Mouse (Mus musculus): ENCODE measurements around the gene Gm1043. TPM values are rescaled to one million over a fixed set of nuclear protein-coding genes. Genes with fewer than 3 reads are reported as not detected.

Gene Gm1043
- polyA plus RNA-seq, 1 experiment from 2014 or later, result 0.07 TPM

- no peaks in the 10 kb centered on the region for H3K9me3 ChIP-seq (ENCODE audit: control insufficient read depth, low read length)
- H3K4me2 ChIP-seq (ENCODE audit: low read depth, low read length, severe bottlenecking), result peak overlapping the region; percentile 81
- DNase-seq (ENCODE audit: low spot score) (peak; percentile 88), ATAC-seq (replicated peaks; ENCODE audit: low FRiP score) (no peak)
- H3K36me3 ChIP-seq (ENCODE audit: control insufficient read depth, insufficient read depth, low read length), result no peaks in the 10 kb centered on the region
- WGBS, result under 1% methylated on average over 19 of the region's 19 CpGs
- H3K4me1 ChIP-seq (replicated peaks; ENCODE audit: control insufficient read depth, insufficient read depth, low read length), result peaks cover 27% of the 10 kb centered on the region
- H3K27ac ChIP-seq (ENCODE audit: low read depth, low read length), result no peak overlapping the region; the same call in 1 of the 2 replicates
- H3K4me3 ChIP-seq (ENCODE audit: low read depth, low read length), result peak overlapping the region; percentile 43
- H3K27me3 ChIP-seq (ENCODE audit: control insufficient read depth, insufficient read depth, low read length), result peaks cover 54% of the 10 kb centered on the region
- H3K9ac ChIP-seq (ENCODE audit: low read length), result peak overlapping the region; percentile 37; the same call in 1 of the 2 replicates
Measured at GRCm38 (mm10) chr5:37243169-37243886, 158.2 kb downstream of the Gm1043 start.

GRCm38 (mm10) chr5:37244161-37244560, 159.0 kb downstream of the Gm1043 start:
- H3K9ac ChIP-seq (ENCODE audit: low read length), result peak overlapping the region; percentile 37; the same call in 1 of the 2 replicates
- WGBS, result 2% methylated on average over 13 of the region's 13 CpGs
- no peaks in the 10 kb centered on the region for H3K9me3 ChIP-seq (ENCODE audit: control insufficient read depth, low read length)
- H3K4me3 ChIP-seq (ENCODE audit: low read depth, low read length), result peak overlapping the region; percentile 43; the same call in 1 of the 2 replicates
- ATAC-seq (replicated peaks; ENCODE audit: low FRiP score), result peak; percentile 13; the same call in 1 of the 2 replicates
- no peaks in the 10 kb centered on the region for H3K36me3 ChIP-seq (ENCODE audit: control insufficient read depth, insufficient read depth, low read length)
- peak; percentile 75 for DNase-seq (ENCODE audit: low spot score)
- no peak overlapping the region; the same call in 1 of the 2 replicates for H3K27ac ChIP-seq (ENCODE audit: low read depth, low read length)
- H3K4me2 ChIP-seq (ENCODE audit: low read depth, low read length, severe bottlenecking), result peak overlapping the region; percentile 81
- peaks cover 54% of the 10 kb centered on the region for H3K27me3 ChIP-seq (ENCODE audit: control insufficient read depth, insufficient read depth, low read length)
- peaks cover 27% of the 10 kb centered on the region for H3K4me1 ChIP-seq (replicated peaks; ENCODE audit: control insufficient read depth, insufficient read depth, low read length)

GRCm38 (mm10) chr5:37244666-37245242, 159.6 kb downstream of the Gm1043 start:
- Histone ChIP-seq H3K27me3 (ENCODE audit: control insufficient read depth, insufficient read depth, low read length) (peaks cover 52% of the 10 kb centered on the region), H3K4me2 (ENCODE audit: low read depth, low read length, severe bottlenecking) (peak overlapping the region; percentile 81), H3K9ac (ENCODE audit: low read length) (no peak overlapping the region; the same call in 1 of the 2 replicates), H3K9me3 (ENCODE audit: control insufficient read depth, low read length) (no peaks in the 10 kb centered on the region), H3K27ac (ENCODE audit: low read depth, low read length) (peak overlapping the region; percentile 92; the same call in 1 of the 2 replicates), H3K4me1 (replicated peaks; ENCODE audit: control insufficient read depth, insufficient read depth, low read length) (peaks cover 27% of the 10 kb centered on the region), H3K36me3 (ENCODE audit: control insufficient read depth, insufficient read depth, low read length) (no peaks in the 10 kb centered on the region), H3K4me3 (ENCODE audit: low read depth, low read length) (peak overlapping the region; percentile 72; the same call in 1 of the 2 replicates)
- DNase-seq (ENCODE audit: low spot score), result no peak
- no peak for ATAC-seq (replicated peaks; ENCODE audit: low FRiP score)
- WGBS, result 44% methylated on average over 9 of the region's 9 CpGs

GRCm38 (mm10) chr5:37245651-37246050, 160.5 kb downstream of the Gm1043 start:
- DNase-seq (ENCODE audit: low spot score) (peak; percentile 89), ATAC-seq (replicated peaks; ENCODE audit: low FRiP score) (peak; percentile 69)
- H3K9me3 ChIP-seq (ENCODE audit: control insufficient read depth, low read length), result no peaks in the 10 kb centered on the region
- H3K4me3 ChIP-seq (ENCODE audit: low read depth, low read length), result peak overlapping the region; percentile 72
- peak overlapping the region; percentile 62 for H3K4me2 ChIP-seq (ENCODE audit: low read depth, low read length, severe bottlenecking)
- peaks cover 43% of the 10 kb centered on the region for H3K27me3 ChIP-seq (ENCODE audit: control insufficient read depth, insufficient read depth, low read length)
- no peaks in the 10 kb centered on the region for H3K36me3 ChIP-seq (ENCODE audit: control insufficient read depth, insufficient read depth, low read length)
- peak overlapping the region; percentile 92 for H3K27ac ChIP-seq (ENCODE audit: low read depth, low read length)
- under 1% methylated on average over 36 of the region's 42 CpGs for WGBS
- peak overlapping the region; percentile 80 for H3K9ac ChIP-seq (ENCODE audit: low read length)
- H3K4me1 ChIP-seq (replicated peaks; ENCODE audit: control insufficient read depth, insufficient read depth, low read length), result peaks cover 27% of the 10 kb centered on the region

DNA sequence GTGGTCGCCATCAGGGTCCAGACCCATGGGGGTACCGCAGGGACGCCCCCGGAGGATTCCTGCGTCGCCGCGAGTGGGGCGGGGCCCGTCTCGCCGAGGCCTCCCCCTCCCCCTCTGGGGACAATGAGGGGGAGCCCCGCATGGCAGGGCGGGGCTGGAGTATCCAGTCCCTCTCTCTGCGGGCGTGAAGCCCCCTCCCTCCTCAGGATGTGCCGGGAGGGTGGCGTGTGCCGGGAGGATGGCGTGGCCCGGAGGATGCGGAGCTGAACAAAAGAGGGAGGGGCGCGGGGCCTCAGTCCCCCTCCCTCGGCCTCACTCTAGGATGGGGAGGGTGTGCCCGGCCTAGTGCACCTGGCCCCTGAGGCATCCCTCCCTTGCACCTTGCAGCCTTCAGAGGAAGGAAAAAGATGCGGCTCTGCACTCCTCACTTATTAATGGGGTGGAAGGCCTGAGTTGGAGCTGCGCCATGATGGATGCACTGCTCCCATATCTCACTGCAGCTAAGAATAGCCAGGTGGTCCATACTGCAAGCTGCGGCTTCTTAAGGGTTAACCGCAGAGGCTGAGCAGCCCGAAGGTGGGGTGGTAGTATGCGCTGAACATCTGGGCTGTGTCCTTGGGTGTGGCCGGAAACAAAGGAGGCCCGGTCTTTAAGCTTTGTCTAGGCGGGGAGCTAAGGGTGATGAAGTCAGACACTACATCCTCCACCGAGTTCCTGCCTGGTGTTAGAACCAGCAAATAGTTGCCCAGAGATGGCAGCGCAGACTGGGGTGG, 161.2 kb downstream of the Gm1043 start:
- no peak for DNase-seq (ENCODE audit: low spot score)
- H3K4me2 ChIP-seq (ENCODE audit: low read depth, low read length, severe bottlenecking), result peak overlapping the region; percentile 62
- WGBS, result 2% methylated on average over 32 of the region's 37 CpGs
- no peaks in the 10 kb centered on the region for H3K9me3 ChIP-seq (ENCODE audit: control insufficient read depth, low read length)
- H3K9ac ChIP-seq (ENCODE audit: low read length), result peak overlapping the region; percentile 80
- ATAC-seq (replicated peaks; ENCODE audit: low FRiP score), result peak; percentile 60
- peaks cover 37% of the 10 kb centered on the region for H3K27me3 ChIP-seq (ENCODE audit: control insufficient read depth, insufficient read depth, low read length)
- H3K36me3 ChIP-seq (ENCODE audit: control insufficient read depth, insufficient read depth, low read length), result no peaks in the 10 kb centered on the region
- H3K4me3 ChIP-seq (ENCODE audit: low read depth, low read length), result peak overlapping the region; percentile 72
- peak overlapping the region; percentile 92 for H3K27ac ChIP-seq (ENCODE audit: low read depth, low read length)
- H3K4me1 ChIP-seq (replicated peaks; ENCODE audit: control insufficient read depth, insufficient read depth, low read length), result peaks cover 26% of the 10 kb centered on the region

- no peak for ATAC-seq (replicated peaks; ENCODE audit: low FRiP score)
- Histone ChIP-seq H3K36me3 (ENCODE audit: control insufficient read depth, insufficient read depth, low read length) (no peaks in the 10 kb centered on the region), H3K27ac (ENCODE audit: low read depth, low read length) (no peak overlapping the region), H3K4me1 (replicated peaks; ENCODE audit: control insufficient read depth, insufficient read depth, low read length) (peaks cover 18% of the 10 kb centered on the region), H3K4me2 (ENCODE audit: low read depth, low read length, severe bottlenecking) (peak overlapping the region; percentile 62), H3K4me3 (ENCODE audit: low read depth, low read length) (peak overlapping the region; percentile 72), H3K9me3 (ENCODE audit: control insufficient read depth, low read length) (no peaks in the 10 kb centered on the region), H3K27me3 (ENCODE audit: control insufficient read depth, insufficient read depth, low read length) (peaks cover 27% of the 10 kb centered on the region), H3K9ac (ENCODE audit: low read length) (peak overlapping the region; percentile 45)
- DNase-seq (ENCODE audit: low spot score), result no peak
- 68% methylated on average over 4 of the region's 4 CpGs for WGBS
Measured at GRCm38 (mm10) chr5:37247456-37247855, 162.3 kb downstream of the Gm1043 start.

- no peaks in the 10 kb centered on the region; the same call in 1 of the 2 replicates for H3K36me3 ChIP-seq (ENCODE audit: control insufficient read depth, insufficient read depth, low read length)
- H3K4me3 ChIP-seq (ENCODE audit: low read depth, low read length), result no peak overlapping the region
- no peak overlapping the region for H3K4me2 ChIP-seq (ENCODE audit: low read depth, low read length, severe bottlenecking)
- WGBS, result 79% methylated on average over 3 of the region's 3 CpGs
- ATAC-seq (replicated peaks; ENCODE audit: low FRiP score), result no peak
- H3K27me3 ChIP-seq (ENCODE audit: control insufficient read depth, insufficient read depth, low read length), result peaks cover 13% of the 10 kb centered on the region
- peaks cover 16% of the 10 kb centered on the region for H3K4me1 ChIP-seq (replicated peaks; ENCODE audit: control insufficient read depth, insufficient read depth, low read length)
- H3K9ac ChIP-seq (ENCODE audit: low read length), result no peak overlapping the region
- DNase-seq (ENCODE audit: low spot score), result no peak
- H3K27ac ChIP-seq (ENCODE audit: low read depth, low read length), result no peak overlapping the region
- H3K9me3 ChIP-seq (ENCODE audit: control insufficient read depth, low read length), result no peaks in the 10 kb centered on the region
Measured at GRCm38 (mm10) chr5:37248870-37249269, 163.7 kb downstream of the Gm1043 start.

GRCm38 (mm10) chr5:37251596-37251995, 166.4 kb downstream of the Gm1043 start:
- Histone ChIP-seq H3K4me2 (ENCODE audit: low read depth, low read length, severe bottlenecking) (no peak overlapping the region), H3K9ac (ENCODE audit: low read length) (no peak overlapping the region)

More at GRCm38 (mm10) chr5:37251596-37251995, 166.4 kb downstream of the Gm1043 start:
- 73% methylated on average over 3 of the region's 3 CpGs for WGBS
- Histone ChIP-seq H3K36me3 (ENCODE audit: control insufficient read depth, insufficient read depth, low read length) (no peaks in the 10 kb centered on the region; the same call in 1 of the 2 replicates), H3K4me3 (ENCODE audit: low read depth, low read length) (no peak overlapping the region), H3K4me1 (replicated peaks; ENCODE audit: control insufficient read depth, insufficient read depth, low read length) (peaks cover 5% of the 10 kb centered on the region), H3K9me3 (ENCODE audit: control insufficient read depth, low read length) (no peaks in the 10 kb centered on the region), H3K27ac (ENCODE audit: low read depth, low read length) (no peak overlapping the region), H3K27me3 (ENCODE audit: control insufficient read depth, insufficient read depth, low read length) (no peaks in the 10 kb centered on the region)
- DNase-seq (ENCODE audit: low spot score), result no peak
- ATAC-seq (replicated peaks; ENCODE audit: low FRiP score), result no peak
